Mouse (Mus musculus): ENCODE results near the gene Metrn. TPM values are rescaled to one million over a fixed set of nuclear protein-coding genes. Genes with fewer than 3 reads are reported as not detected.

Metrn gene
- polyA plus RNA-seq, 1 experiment from 2014 or later: 28.0 TPM

GRCm38 (mm10) chr17:25773549-25774120 is 23.3 kb downstream of the Metrn start, which contains the start of gene Narfl:
Gene Narfl, plus strand, starts transcription at chr17:25773776.
- WGBS: under 1% methylated on average over 37 of the region's 37 CpGs
- no peak within 1 kb of the TSS for H3K27ac ChIP-seq (ENCODE audit: low read length)
- no peaks in the 10 kb centered on the region for H3K36me3 ChIP-seq (ENCODE audit: control insufficient read depth, insufficient read depth, low read length)
- peak within 1 kb of the TSS; percentile 84 for H3K4me2 ChIP-seq (ENCODE audit: low read depth, low read length)
- peaks cover 6% of the 10 kb centered on the region for H3K4me1 ChIP-seq (ENCODE audit: control insufficient read depth, insufficient read depth, low read length)
- peak within 1 kb of the TSS; percentile 78 for H3K4me3 ChIP-seq (replicated peaks; ENCODE audit: low read length)
- peak; percentile 89 for ATAC-seq (ENCODE audit: insufficient read depth, low FRiP score)
- peak within 1 kb of the TSS; percentile 92 for H3K9ac ChIP-seq (ENCODE audit: low read length)
- H3K9me3 ChIP-seq (replicated peaks; ENCODE audit: control insufficient read depth, low read length): no peaks in the 10 kb centered on the region
- no peaks in the 10 kb centered on the region for H3K27me3 ChIP-seq (ENCODE audit: control insufficient read depth, insufficient read depth, low read length)

GRCm38 (mm10) chr17:25769331-25769730 is 27.6 kb downstream of the Metrn start:
- Histone ChIP-seq H3K27me3 (ENCODE audit: control insufficient read depth, insufficient read depth, low read length) (no peaks in the 10 kb centered on the region), H3K9ac (ENCODE audit: low read length) (no peak overlapping the region), H3K9me3 (replicated peaks; ENCODE audit: control insufficient read depth, low read length) (no peaks in the 10 kb centered on the region), H3K4me2 (ENCODE audit: low read depth, low read length) (no peak overlapping the region), H3K4me3 (replicated peaks; ENCODE audit: low read length) (no peak overlapping the region), H3K36me3 (ENCODE audit: control insufficient read depth, insufficient read depth, low read length) (no peaks in the 10 kb centered on the region), H3K4me1 (ENCODE audit: control insufficient read depth, insufficient read depth, low read length) (peaks cover 3% of the 10 kb centered on the region), H3K27ac (ENCODE audit: low read length) (no peak overlapping the region)
- no peak for ATAC-seq (ENCODE audit: insufficient read depth, low FRiP score)
- WGBS: 59% methylated on average over 9 of the region's 9 CpGs

- no peak for ATAC-seq (ENCODE audit: insufficient read depth, low FRiP score)
- Histone ChIP-seq H3K4me3 (replicated peaks; ENCODE audit: low read length) (no peak overlapping the region), H3K36me3 (ENCODE audit: control insufficient read depth, insufficient read depth, low read length) (no peaks in the 10 kb centered on the region), H3K27ac (ENCODE audit: low read length) (no peak overlapping the region), H3K27me3 (ENCODE audit: control insufficient read depth, insufficient read depth, low read length) (no peaks in the 10 kb centered on the region), H3K4me1 (ENCODE audit: control insufficient read depth, insufficient read depth, low read length) (no peaks in the 10 kb centered on the region), H3K9me3 (replicated peaks; ENCODE audit: control insufficient read depth, low read length) (no peaks in the 10 kb centered on the region), H3K4me2 (ENCODE audit: low read depth, low read length) (no peak overlapping the region), H3K9ac (ENCODE audit: low read length) (no peak overlapping the region)
- WGBS: 73% methylated on average over 5 of the region's 5 CpGs
Measured at GRCm38 (mm10) chr17:25765886-25766285, 31.1 kb downstream of the Metrn start.

GRCm38 (mm10) chr17:25762591-25762990 is 34.3 kb downstream of the Metrn start:
- H3K4me3 ChIP-seq (replicated peaks; ENCODE audit: low read length): no peak overlapping the region
- H3K27me3 ChIP-seq (ENCODE audit: control insufficient read depth, insufficient read depth, low read length): no peaks in the 10 kb centered on the region
- no peaks in the 10 kb centered on the region for H3K4me1 ChIP-seq (ENCODE audit: control insufficient read depth, insufficient read depth, low read length)
- H3K9me3 ChIP-seq (replicated peaks; ENCODE audit: control insufficient read depth, low read length): no peaks in the 10 kb centered on the region
- no peak for ATAC-seq (ENCODE audit: insufficient read depth, low FRiP score)
- WGBS: 51% methylated on average over 3 of the region's 3 CpGs
- no peak overlapping the region for H3K27ac ChIP-seq (ENCODE audit: low read length)
- no peaks in the 10 kb centered on the region for H3K36me3 ChIP-seq (ENCODE audit: control insufficient read depth, insufficient read depth, low read length)
- H3K9ac ChIP-seq (ENCODE audit: low read length): no peak overlapping the region
- no peak overlapping the region for H3K4me2 ChIP-seq (ENCODE audit: low read depth, low read length)

- Histone ChIP-seq H3K4me2 (ENCODE audit: low read depth, low read length) (no peak overlapping the region), H3K4me1 (ENCODE audit: control insufficient read depth, insufficient read depth, low read length) (no peaks in the 10 kb centered on the region), H3K9me3 (replicated peaks; ENCODE audit: control insufficient read depth, low read length) (no peaks in the 10 kb centered on the region), H3K27ac (ENCODE audit: low read length) (no peak overlapping the region), H3K4me3 (replicated peaks; ENCODE audit: low read length) (no peak overlapping the region), H3K9ac (ENCODE audit: low read length) (no peak overlapping the region), H3K27me3 (ENCODE audit: control insufficient read depth, insufficient read depth, low read length) (no peaks in the 10 kb centered on the region), H3K36me3 (ENCODE audit: control insufficient read depth, insufficient read depth, low read length) (no peaks in the 10 kb centered on the region)
- ATAC-seq (ENCODE audit: insufficient read depth, low FRiP score): no peak
- 34% methylated on average over 4 of the region's 4 CpGs for WGBS
Measured at GRCm38 (mm10) chr17:25761561-25761970, 35.4 kb downstream of the Metrn start.

- WGBS: 67% methylated on average over 8 of the region's 8 CpGs
- no peak overlapping the region for H3K4me3 ChIP-seq (replicated peaks; ENCODE audit: low read length)
- no peak overlapping the region for H3K9ac ChIP-seq (ENCODE audit: low read length)
- no peaks in the 10 kb centered on the region for H3K36me3 ChIP-seq (ENCODE audit: control insufficient read depth, insufficient read depth, low read length)
- H3K4me2 ChIP-seq (ENCODE audit: low read depth, low read length): no peak overlapping the region
- no peak for ATAC-seq (ENCODE audit: insufficient read depth, low FRiP score)
- 0 out of 2 replicates have a peak, but pooled peaks cover 2% of the 10 kb centered on the region for H3K4me1 ChIP-seq (ENCODE audit: control insufficient read depth, insufficient read depth, low read length)
- H3K9me3 ChIP-seq (replicated peaks; ENCODE audit: control insufficient read depth, low read length): no peaks in the 10 kb centered on the region
- H3K27me3 ChIP-seq (ENCODE audit: control insufficient read depth, insufficient read depth, low read length): no peaks in the 10 kb centered on the region
- no peak overlapping the region for H3K27ac ChIP-seq (ENCODE audit: low read length)
Measured at GRCm38 (mm10) chr17:25760148-25760547, 36.8 kb downstream of the Metrn start.

GRCm38 (mm10) chr17:25757691-25758090 is 39.2 kb downstream of the Metrn start:
- Histone ChIP-seq H3K27me3 (ENCODE audit: control insufficient read depth, insufficient read depth, low read length) (no peaks in the 10 kb centered on the region), H3K36me3 (ENCODE audit: control insufficient read depth, insufficient read depth, low read length) (no peaks in the 10 kb centered on the region), H3K9me3 (replicated peaks; ENCODE audit: control insufficient read depth, low read length) (no peaks in the 10 kb centered on the region), H3K4me2 (ENCODE audit: low read depth, low read length) (no peak overlapping the region), H3K27ac (ENCODE audit: low read length) (no peak overlapping the region), H3K4me3 (replicated peaks; ENCODE audit: low read length) (no peak overlapping the region), H3K9ac (ENCODE audit: low read length) (no peak overlapping the region), H3K4me1 (ENCODE audit: control insufficient read depth, insufficient read depth, low read length) (0 out of 2 replicates have a peak, but pooled peaks cover 2% of the 10 kb centered on the region)
- WGBS: 46% methylated on average over 3 of the region's 3 CpGs
- no peak for ATAC-seq (ENCODE audit: insufficient read depth, low FRiP score)

- Histone ChIP-seq H3K27ac (ENCODE audit: low read length) (peak overlapping the region; percentile 52), H3K4me2 (ENCODE audit: low read depth, low read length) (no peak overlapping the region), H3K27me3 (ENCODE audit: control insufficient read depth, insufficient read depth, low read length) (no peaks in the 10 kb centered on the region), H3K9ac (ENCODE audit: low read length) (no peak overlapping the region), H3K4me3 (replicated peaks; ENCODE audit: low read length) (no peak overlapping the region), H3K36me3 (ENCODE audit: control insufficient read depth, insufficient read depth, low read length) (no peaks in the 10 kb centered on the region), H3K4me1 (ENCODE audit: control insufficient read depth, insufficient read depth, low read length) (peaks cover 4% of the 10 kb centered on the region; the same call in 1 of the 2 replicates), H3K9me3 (replicated peaks; ENCODE audit: control insufficient read depth, low read length) (no peaks in the 10 kb centered on the region)
- 62% methylated on average over 9 of the region's 9 CpGs for WGBS
- peak; percentile 51; the same call in 1 of the 2 replicates for ATAC-seq (ENCODE audit: insufficient read depth, low FRiP score)
Measured at GRCm38 (mm10) chr17:25756378-25757242, 40.3 kb downstream of the Metrn start.

Measured in stomach, embryonic 16.5 days (tissue).